Mouse (Mus musculus) kidney, adult 2 months (tissue): Measurements from ENCODE around the gene Wdtc1. TPM values are rescaled to one million over a fixed set of nuclear protein-coding genes. Genes with fewer than 3 reads are reported as not detected.

Experiments used
- DNase-seq: peaks from one replicate; pipeline ENCODE4 v3.0.0; 2021
- H3K27ac ChIP-seq: fragments of 200-500 bp; 2 replicates; pipeline ENCODE4 v1.5.1; 2012; ENCODE audit warnings: low read depth, low read length, control low read depth, inconsistent platforms; ENCODE audit not compliant: insufficient read depth
- H3K27me3 ChIP-seq: fragments of 200-500 bp; replicated peaks from 2 replicates; pipeline ENCODE4 v1.6.1; 2012; ENCODE audit warnings: mild to moderate bottlenecking, moderate library complexity, low read length, inconsistent platforms; ENCODE audit not compliant: control insufficient read depth, insufficient read depth
- H3K36me3 ChIP-seq: fragments of 200-500 bp; 2 replicates; pipeline ENCODE4 v1.6.1; 2012; ENCODE audit warnings: mild to moderate bottlenecking, moderate library complexity, low read length, inconsistent platforms; ENCODE audit not compliant: control insufficient read depth, insufficient read depth
- H3K4me1 ChIP-seq: fragments of 200-500 bp; 2 replicates; pipeline ENCODE4 v1.6.1; 2011; ENCODE audit warnings: low read length; ENCODE audit not compliant: control insufficient read depth, insufficient read depth
- H3K4me3 ChIP-seq: fragments of 200-500 bp; 2 replicates; pipeline ENCODE4 v1.5.1; 2011; ENCODE audit warnings: mild to moderate bottlenecking, low read depth, low read length, control low read depth; ENCODE audit not compliant: insufficient read depth
- CTCF ChIP-seq: fragments of 200-500 bp; conservative IDR thresholded peaks from 2 replicates; pipeline ENCODE4 v1.5.1; 2011; ENCODE audit warnings: low read depth, mild to moderate bottlenecking, control low read depth, low read length, moderate library complexity, mixed read lengths; ENCODE audit not compliant: insufficient read depth, insufficient read length
- POLR2A ChIP-seq: fragments of 200-500 bp; IDR thresholded peaks from one replicate; pipeline ENCODE4 v1.6.1; 2011; ENCODE audit warnings: low read depth, low read length, control low read depth
- WGBS: fragments of 180-500 bp; shearing (Covaris S2); methylation state at CpG from one replicate; pipeline ENCODE4 v1.1.7; 2018; 5-methylcytosine and 5-hydroxymethylcytosine counted together
- polyA plus RNA-seq: library from polyadenylated mRNA; depleted of rRNA; stranded (reverse); fragments of >200 nt; gene quantifications from 2 replicates; pipeline ENCODE4 v1.2.3, GENCODE M21; 2012

Wdtc1 gene
- polyA plus RNA-seq, 1 experiment: 64.4 TPM

GRCm38 (mm10) chr4:133387053-133387452, 33.8 kb upstream of the Wdtc1 start:
- no peaks in the 10 kb centered on the region for H3K36me3 ChIP-seq
- TF ChIP-seq CTCF (no peak), POLR2A (no peak)

GRCm38 (mm10) chr4:133386061-133386797, 32.9 kb upstream of the Wdtc1 start:
- Histone ChIP-seq H3K36me3 (no peaks in the 10 kb centered on the region), H3K4me1 (peaks cover 18% of the 10 kb centered on the region), H3K4me3 (no peak overlapping the region), H3K27ac (no peak overlapping the region), H3K27me3 (no peaks in the 10 kb centered on the region)
- no peak for DNase-seq
- WGBS: 67% methylated on average over 7 of the region's 7 CpGs
- TF ChIP-seq CTCF: no peak
- no peak for TF ChIP-seq POLR2A

More at GRCm38 (mm10) chr4:133387053-133387452, 33.8 kb upstream of the Wdtc1 start:
- no peak overlapping the region for H3K27ac ChIP-seq
- H3K4me1 ChIP-seq: peaks cover 18% of the 10 kb centered on the region; the same call in 1 of the 2 replicates
- DNase-seq: no peak
- no peak overlapping the region for H3K4me3 ChIP-seq
- no peaks in the 10 kb centered on the region for H3K27me3 ChIP-seq

DNA sequence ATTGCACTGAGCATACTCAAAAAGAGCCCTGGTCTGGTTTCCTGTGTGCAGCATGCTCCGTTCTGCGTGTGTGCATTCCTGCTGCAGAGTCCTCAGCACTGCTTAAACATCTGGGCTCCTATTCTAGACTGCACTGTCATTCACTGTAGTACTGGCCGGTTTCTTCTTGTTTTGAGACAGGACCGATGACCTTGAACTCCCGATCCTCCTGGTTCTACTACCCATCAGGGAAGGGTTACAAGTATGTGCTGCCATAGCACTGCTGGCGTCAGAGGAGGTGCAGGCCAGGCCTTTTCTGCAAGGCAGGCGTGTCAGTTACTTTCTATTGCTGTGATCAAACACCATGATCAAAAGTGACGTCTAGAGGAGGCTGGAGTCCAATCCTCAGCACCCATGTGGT, 27.9 kb upstream of the Wdtc1 start:
- TF ChIP-seq CTCF (no peak), POLR2A (no peak)
- Histone ChIP-seq H3K4me1 (peaks cover 16% of the 10 kb centered on the region), H3K27ac (no peak overlapping the region), H3K27me3 (no peaks in the 10 kb centered on the region), H3K36me3 (no peaks in the 10 kb centered on the region), H3K4me3 (no peak overlapping the region)
- DNase-seq: no peak
- 37% methylated on average over 8 of the region's 8 CpGs for WGBS

DNA sequence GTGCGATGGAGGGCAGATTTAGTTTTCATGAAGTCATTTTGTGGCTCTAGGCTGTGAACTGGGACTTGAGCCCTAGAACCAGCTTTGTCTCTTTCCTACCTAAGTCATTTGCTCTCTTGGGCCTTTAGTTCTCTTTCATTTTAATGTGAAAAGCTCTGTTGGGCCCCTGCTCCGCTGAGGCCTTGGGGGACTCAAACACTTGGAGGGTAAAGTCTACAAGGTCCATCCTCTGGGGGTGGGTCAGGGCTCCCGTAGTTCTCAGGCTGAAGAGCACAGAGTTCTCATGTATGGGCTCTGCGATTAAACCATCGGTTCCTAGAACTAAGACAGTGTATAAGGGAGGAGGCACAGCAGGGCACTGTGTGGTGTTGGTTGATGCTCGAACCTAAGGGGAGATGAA, 27.3 kb upstream of the Wdtc1 start:
- no peaks in the 10 kb centered on the region for H3K36me3 ChIP-seq
- H3K4me1 ChIP-seq: peaks cover 16% of the 10 kb centered on the region
- H3K4me3 ChIP-seq: no peak overlapping the region
- WGBS: 58% methylated on average over 6 of the region's 6 CpGs
- H3K27me3 ChIP-seq: no peaks in the 10 kb centered on the region
- no peak overlapping the region for H3K27ac ChIP-seq
- DNase-seq: no peak
- TF ChIP-seq CTCF: no peak
- no peak for TF ChIP-seq POLR2A

DNA sequence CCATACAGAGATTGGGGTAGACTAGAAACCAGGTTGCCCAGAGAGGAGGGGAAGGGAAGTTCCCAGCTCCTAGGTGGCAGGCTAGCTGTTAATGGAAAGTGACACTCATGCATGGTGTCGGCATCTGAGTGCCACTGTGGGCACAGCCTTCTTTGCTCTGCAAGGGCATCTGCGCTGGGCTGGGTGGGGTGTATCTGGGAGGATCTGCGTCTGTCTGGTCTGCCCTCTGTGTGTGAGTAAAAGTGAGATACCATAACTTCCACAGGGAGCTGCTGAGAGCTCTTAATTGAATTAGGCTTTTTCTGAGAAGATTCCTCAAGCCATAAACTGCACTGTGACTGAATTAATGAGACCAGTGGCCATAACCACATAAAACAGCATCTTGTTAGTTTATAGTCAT, 26.6 kb upstream of the Wdtc1 start:
- H3K36me3 ChIP-seq: no peaks in the 10 kb centered on the region
- DNase-seq: no peak
- 69% methylated on average over 3 of the region's 3 CpGs for WGBS
- no peak overlapping the region for H3K27ac ChIP-seq
- H3K4me1 ChIP-seq: peaks cover 16% of the 10 kb centered on the region
- no peaks in the 10 kb centered on the region for H3K27me3 ChIP-seq
- no peak overlapping the region for H3K4me3 ChIP-seq
- no peak for TF ChIP-seq CTCF
- TF ChIP-seq POLR2A: no peak

DNA sequence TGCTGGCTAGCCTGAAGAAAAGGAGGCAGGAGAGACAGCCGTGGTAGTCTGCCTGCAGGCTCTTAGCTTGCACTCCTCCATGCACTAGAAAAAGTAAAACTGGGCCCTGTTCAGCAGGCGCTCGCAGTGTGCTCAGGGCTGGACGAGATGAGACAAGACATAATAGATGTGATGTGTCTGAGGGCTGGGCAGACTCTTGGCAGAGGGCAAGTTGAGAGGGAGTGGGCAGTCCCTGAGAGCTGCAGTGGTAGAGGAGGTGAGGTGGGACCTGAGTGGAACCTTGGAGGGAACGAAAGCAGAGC, 25.7 kb upstream of the Wdtc1 start:
- H3K27ac ChIP-seq: no peak overlapping the region
- TF ChIP-seq POLR2A: no peak
- TF ChIP-seq CTCF: no peak
- DNase-seq: no peak
- 58% methylated on average over 5 of the region's 5 CpGs for WGBS
- H3K4me3 ChIP-seq: no peak overlapping the region
- H3K36me3 ChIP-seq: no peaks in the 10 kb centered on the region
- H3K27me3 ChIP-seq: no peaks in the 10 kb centered on the region
- peaks cover 16% of the 10 kb centered on the region for H3K4me1 ChIP-seq

DNA sequence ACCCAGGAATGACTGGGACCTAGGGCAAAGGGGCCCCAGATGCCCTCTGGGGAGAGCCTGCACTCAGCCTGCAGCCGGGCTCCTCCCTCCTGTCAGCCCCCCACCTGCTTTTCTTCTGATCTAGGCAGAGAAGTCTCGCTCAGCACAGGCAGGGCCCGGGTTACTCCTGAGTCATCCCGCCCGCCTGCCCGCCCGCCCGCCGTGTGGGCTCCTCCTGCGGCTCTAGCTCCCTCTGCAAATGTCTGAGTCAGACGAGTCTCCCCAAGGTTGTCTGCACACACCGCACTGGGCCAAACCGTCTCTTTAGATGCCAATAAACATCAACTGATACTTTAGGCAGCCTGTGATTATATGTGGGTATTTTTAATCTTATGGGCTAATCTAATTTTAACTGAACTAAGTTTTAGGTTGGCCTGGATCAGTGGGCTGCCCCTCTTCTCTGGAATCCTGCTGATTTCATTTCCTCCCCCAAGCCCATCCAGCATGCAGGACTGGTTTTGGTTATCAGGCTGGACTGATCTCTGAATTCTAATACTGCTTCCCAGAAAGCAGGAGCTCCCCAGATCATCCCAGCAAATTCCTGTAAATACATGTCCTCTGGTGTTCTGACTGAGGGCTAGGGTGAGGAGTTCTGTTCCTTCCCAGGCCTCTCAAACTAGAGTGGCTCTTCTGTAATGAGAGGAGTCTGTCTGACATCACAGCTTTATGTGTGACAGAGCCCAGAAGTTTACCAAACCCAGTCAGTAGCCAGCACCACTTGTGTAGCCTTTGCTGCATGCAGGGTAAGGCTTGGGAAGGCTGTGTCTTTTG, 25.2 kb upstream of the Wdtc1 start:
- Histone ChIP-seq H3K4me3 (no peak overlapping the region), H3K4me1 (peaks cover 17% of the 10 kb centered on the region), H3K36me3 (no peaks in the 10 kb centered on the region), H3K27ac (no peak overlapping the region), H3K27me3 (no peaks in the 10 kb centered on the region)
- no peak for DNase-seq
- no peak for TF ChIP-seq POLR2A
- TF ChIP-seq CTCF: no peak
- WGBS: 42% methylated on average over 13 of the region's 13 CpGs
